Mouse (Mus musculus): Measurements from ENCODE around the gene Fbxo34. TPM values are rescaled to one million over a fixed set of nuclear protein-coding genes. Genes with fewer than 3 reads are reported as not detected.

The Fbxo34 gene
- total and polyA plus RNA-seq, 3 experiments, result 17.9 to 27.5 (median 20.6) TPM

DNA sequence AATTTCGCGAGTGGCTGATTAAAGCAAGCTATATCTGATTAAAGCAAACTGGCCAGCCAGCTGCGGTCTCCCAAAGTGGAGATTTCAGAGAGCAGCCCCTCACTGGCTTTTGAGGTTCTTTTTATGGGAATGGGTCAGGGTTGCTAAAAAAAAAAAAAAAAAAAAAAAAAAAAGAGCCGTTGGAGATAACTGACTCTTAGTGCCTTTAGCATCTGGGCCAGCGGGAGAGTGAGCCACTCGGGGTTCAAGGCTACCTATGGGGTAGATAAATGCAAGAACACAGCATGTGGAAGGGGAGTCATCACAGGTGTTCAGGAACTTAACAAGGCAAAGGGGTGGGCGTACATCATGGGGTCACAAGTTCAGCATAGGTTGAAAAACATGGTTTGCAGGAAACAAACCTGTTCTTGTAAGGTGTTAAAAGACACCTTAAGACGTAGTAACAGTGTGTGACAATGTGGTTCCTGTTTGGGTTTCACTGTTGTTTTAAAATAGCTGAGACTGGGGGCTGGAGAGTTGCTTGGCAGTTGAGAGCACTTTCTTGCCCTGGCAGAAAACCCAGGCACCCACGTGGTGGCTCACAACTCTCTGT is 31.1 kb upstream of the Fbxo34 start:
- peaks cover 5% of the 10 kb centered on the region for H3K27me3 ChIP-seq (ENCODE audit: insufficient read depth, low read length)
- DNase-seq (ENCODE audit: low spot score), result no peak
- no peak for ATAC-seq (ENCODE audit: extremely low read depth, insufficient number of reproducible peaks, low FRiP score, poor library complexity, severe bottlenecking)
- H3K4me3 ChIP-seq (ENCODE audit: low read depth, low read length), result no peak overlapping the region
- peaks cover 27% of the 10 kb centered on the region for H3K36me3 ChIP-seq (replicated peaks)
- peaks cover 29% of the 10 kb centered on the region for H3K4me1 ChIP-seq (ENCODE audit: insufficient read depth, low read depth, low read length)
- TF ChIP-seq GATA1 (IDR thresholded peaks at IDR 0.05; ENCODE audit: borderline replicate concordance, low read length) (no peak), TAL1 (conservative IDR thresholded peaks at IDR 0.05; ENCODE audit: low read depth, low read length) (no peak), GATA2 (IDR thresholded peaks at IDR 0.05; ENCODE audit: borderline replicate concordance, low read depth, low read length) (no peak), POLR2AphosphoS5 (IDR thresholded peaks at IDR 0.05; ENCODE audit: insufficient replicate concordance, low read depth, low read length) (no peak), CTCF (IDR thresholded peaks at IDR 0.05; ENCODE audit: low read depth, low read length) (no peak)
- no peaks in the 10 kb centered on the region for H3K9me3 ChIP-seq (replicated peaks)

- Histone ChIP-seq H3K4me1 (ENCODE audit: insufficient read depth, low read depth, low read length) (peaks cover 29% of the 10 kb centered on the region), H3K36me3 (replicated peaks) (peaks cover 20% of the 10 kb centered on the region), H3K9me3 (replicated peaks) (no peaks in the 10 kb centered on the region), H3K4me3 (ENCODE audit: low read depth, low read length) (no peak overlapping the region), H3K27me3 (ENCODE audit: insufficient read depth, low read length) (peaks cover 5% of the 10 kb centered on the region)
- no peak for ATAC-seq (ENCODE audit: extremely low read depth, insufficient number of reproducible peaks, low FRiP score, poor library complexity, severe bottlenecking)
- DNase-seq (ENCODE audit: low spot score), result no peak
- TF ChIP-seq TAL1 (conservative IDR thresholded peaks at IDR 0.05; ENCODE audit: low read depth, low read length) (no peak), CTCF (IDR thresholded peaks at IDR 0.05; ENCODE audit: low read depth, low read length) (no peak), GATA2 (IDR thresholded peaks at IDR 0.05; ENCODE audit: borderline replicate concordance, low read depth, low read length) (no peak), POLR2AphosphoS5 (IDR thresholded peaks at IDR 0.05; ENCODE audit: insufficient replicate concordance, low read depth, low read length) (no peak), GATA1 (IDR thresholded peaks at IDR 0.05; ENCODE audit: borderline replicate concordance, low read length) (no peak)
These were observed 30.4 kb upstream of the Fbxo34 start for GRCm38 (mm10) chr14:47419723-47420276.

- Histone ChIP-seq H3K4me1 (ENCODE audit: insufficient read depth, low read depth, low read length) (peaks cover 26% of the 10 kb centered on the region), H3K9me3 (replicated peaks) (no peaks in the 10 kb centered on the region), H3K27me3 (ENCODE audit: insufficient read depth, low read length) (peaks cover 7% of the 10 kb centered on the region), H3K36me3 (replicated peaks) (peaks cover 2% of the 10 kb centered on the region), H3K4me3 (ENCODE audit: low read depth, low read length) (no peak overlapping the region)
- DNase-seq (ENCODE audit: low spot score) (no peak), ATAC-seq (ENCODE audit: extremely low read depth, insufficient number of reproducible peaks, low FRiP score, poor library complexity, severe bottlenecking) (no peak)
- TF ChIP-seq POLR2AphosphoS5 (IDR thresholded peaks at IDR 0.05; ENCODE audit: insufficient replicate concordance, low read depth, low read length) (no peak), CTCF (IDR thresholded peaks at IDR 0.05; ENCODE audit: low read depth, low read length) (no peak), TAL1 (conservative IDR thresholded peaks at IDR 0.05; ENCODE audit: low read depth, low read length) (no peak), GATA1 (IDR thresholded peaks at IDR 0.05; ENCODE audit: borderline replicate concordance, low read length) (no peak)
These were observed 28.6 kb upstream of the Fbxo34 start for GRCm38 (mm10) chr14:47421606-47422005.

GRCm38 (mm10) chr14:47422466-47422865 is 27.8 kb upstream of the Fbxo34 start:
- H3K4me1 ChIP-seq (ENCODE audit: insufficient read depth, low read depth, low read length), result peaks cover 18% of the 10 kb centered on the region
- H3K4me3 ChIP-seq (ENCODE audit: low read depth, low read length), result no peak overlapping the region
- TF ChIP-seq GATA2 (IDR thresholded peaks at IDR 0.05; ENCODE audit: borderline replicate concordance, low read depth, low read length) (no peak), TAL1 (conservative IDR thresholded peaks at IDR 0.05; ENCODE audit: low read depth, low read length) (no peak), CTCF (IDR thresholded peaks at IDR 0.05; ENCODE audit: low read depth, low read length) (no peak), POLR2AphosphoS5 (IDR thresholded peaks at IDR 0.05; ENCODE audit: insufficient replicate concordance, low read depth, low read length) (no peak), GATA1 (IDR thresholded peaks at IDR 0.05; ENCODE audit: borderline replicate concordance, low read length) (no peak)
- H3K9me3 ChIP-seq (replicated peaks), result no peaks in the 10 kb centered on the region
- no peak for DNase-seq (ENCODE audit: low spot score)
- ATAC-seq (ENCODE audit: extremely low read depth, insufficient number of reproducible peaks, low FRiP score, poor library complexity, severe bottlenecking), result no peak
- no peaks in the 10 kb centered on the region for H3K36me3 ChIP-seq (replicated peaks)
- H3K27me3 ChIP-seq (ENCODE audit: insufficient read depth, low read length), result peaks cover 11% of the 10 kb centered on the region

DNA sequence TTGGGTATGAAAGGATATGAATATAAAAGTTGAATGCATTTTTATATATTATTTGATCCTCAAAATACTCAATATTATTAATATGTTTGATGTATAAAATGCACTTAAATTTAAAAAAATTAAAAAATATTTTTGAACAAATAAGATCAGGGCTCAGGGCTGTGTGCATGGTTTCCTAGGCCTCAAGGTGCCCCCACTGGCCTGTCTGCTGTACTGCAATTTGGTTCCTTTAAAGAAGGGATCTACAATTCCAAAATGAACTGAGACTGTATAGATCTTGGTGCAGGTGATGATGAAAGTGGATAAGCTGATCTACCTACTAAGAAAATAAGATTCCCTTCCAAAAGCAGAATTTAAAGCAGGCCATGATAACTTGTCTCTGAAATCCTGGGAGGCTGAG is 17.2 kb upstream of the Fbxo34 start:
- H3K36me3 ChIP-seq (replicated peaks), result no peaks in the 10 kb centered on the region
- no peaks in the 10 kb centered on the region for H3K4me1 ChIP-seq (ENCODE audit: insufficient read depth, low read depth, low read length)
- peaks cover 11% of the 10 kb centered on the region for H3K27me3 ChIP-seq (ENCODE audit: insufficient read depth, low read length)
- TF ChIP-seq GATA2 (IDR thresholded peaks at IDR 0.05; ENCODE audit: borderline replicate concordance, low read depth, low read length), result no peak
- no peak for TF ChIP-seq GATA1 (IDR thresholded peaks at IDR 0.05; ENCODE audit: borderline replicate concordance, low read length)
- no peak for TF ChIP-seq TAL1 (conservative IDR thresholded peaks at IDR 0.05; ENCODE audit: low read depth, low read length)
- no peak for TF ChIP-seq CTCF (IDR thresholded peaks at IDR 0.05; ENCODE audit: low read depth, low read length)
- TF ChIP-seq POLR2AphosphoS5 (IDR thresholded peaks at IDR 0.05; ENCODE audit: insufficient replicate concordance, low read depth, low read length), result no peak
- no peak for DNase-seq (ENCODE audit: low spot score)
- no peak for ATAC-seq (ENCODE audit: extremely low read depth, insufficient number of reproducible peaks, low FRiP score, poor library complexity, severe bottlenecking)
- H3K9me3 ChIP-seq (replicated peaks), result no peaks in the 10 kb centered on the region
- no peak overlapping the region for H3K4me3 ChIP-seq (ENCODE audit: low read depth, low read length)

DNA sequence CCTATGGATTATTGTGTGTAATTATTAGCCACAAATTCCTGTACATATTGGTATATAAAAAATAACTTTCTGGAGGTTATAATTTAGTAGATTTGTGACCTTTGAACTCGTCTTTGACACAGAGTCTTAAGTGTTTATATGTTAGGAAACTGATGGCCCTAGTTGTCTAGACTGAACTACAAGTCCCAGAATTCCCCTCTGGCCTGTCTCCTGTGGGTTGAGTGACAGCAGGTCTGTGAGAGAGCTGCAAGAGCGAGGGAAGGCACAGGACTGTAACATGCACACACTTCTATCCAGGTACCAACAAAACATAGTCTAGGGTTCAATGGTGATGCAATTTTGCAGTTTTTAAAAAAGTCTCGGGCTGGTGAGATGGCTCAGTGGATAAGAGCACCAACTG is 11.3 kb upstream of the Fbxo34 start:
- ATAC-seq (ENCODE audit: extremely low read depth, insufficient number of reproducible peaks, low FRiP score, poor library complexity, severe bottlenecking), result no peak
- peaks cover 7% of the 10 kb centered on the region for H3K27me3 ChIP-seq (ENCODE audit: insufficient read depth, low read length)
- TF ChIP-seq GATA2 (IDR thresholded peaks at IDR 0.05; ENCODE audit: borderline replicate concordance, low read depth, low read length) (no peak), TAL1 (conservative IDR thresholded peaks at IDR 0.05; ENCODE audit: low read depth, low read length) (no peak), GATA1 (IDR thresholded peaks at IDR 0.05; ENCODE audit: borderline replicate concordance, low read length) (no peak), CTCF (IDR thresholded peaks at IDR 0.05; ENCODE audit: low read depth, low read length) (no peak), POLR2AphosphoS5 (IDR thresholded peaks at IDR 0.05; ENCODE audit: insufficient replicate concordance, low read depth, low read length) (no peak)
- no peaks in the 10 kb centered on the region for H3K4me1 ChIP-seq (ENCODE audit: insufficient read depth, low read depth, low read length)
- no peak for DNase-seq (ENCODE audit: low spot score)
- H3K36me3 ChIP-seq (replicated peaks), result no peaks in the 10 kb centered on the region
- H3K4me3 ChIP-seq (ENCODE audit: low read depth, low read length), result no peak overlapping the region
- H3K9me3 ChIP-seq (replicated peaks), result no peaks in the 10 kb centered on the region
